Mouse (Mus musculus): ENCODE measurements around the gene Usp43.

- TF ChIP-seq POLR2A (IDR thresholded peaks at IDR 0.05; ENCODE audit: borderline replicate concordance, insufficient read depth, low read length): no peak
- TF ChIP-seq CTCF (IDR thresholded peaks at IDR 0.05; ENCODE audit: borderline replicate concordance, insufficient read depth, low read depth, low read length): no peak
Measured at GRCm38 (mm10) chr11:67948229-67948628, 26.3 kb upstream of the Usp43 start.

Measured in cerebellum, adult 2 months (tissue).